Mouse (Mus musculus): ENCODE data around the gene Brd7.

Brd7 gene

GRCm38 (mm10) chr8:88309881-88310280 is 52.1 kb downstream of the Brd7 start:
- DNase-seq (ENCODE audit: low spot score in 2 of 2) = no peak

GRCm38 (mm10) chr8:88309274-88309873 is 52.6 kb downstream of the Brd7 start:
- no peak for DNase-seq (ENCODE audit: low spot score in 2 of 2)

- DNase-seq (ENCODE audit: low spot score in 2 of 2) = no peak
Measured at GRCm38 (mm10) chr8:88307736-88308135, 54.3 kb downstream of the Brd7 start.

- no peak for DNase-seq (ENCODE audit: low spot score in 2 of 2)
Measured at GRCm38 (mm10) chr8:88306511-88306910, 55.5 kb downstream of the Brd7 start.

- DNase-seq (ENCODE audit: low spot score in 2 of 2) = no peak
Measured at GRCm38 (mm10) chr8:88305814-88306213, 56.2 kb downstream of the Brd7 start.

- DNase-seq (ENCODE audit: low spot score in 2 of 2) = peak in 1 of 2 experiments; percentile 71
Measured at GRCm38 (mm10) chr8:88301589-88302437, 60.2 kb downstream of the Brd7 start.

- peak; percentile 66 to 80 for DNase-seq (ENCODE audit: low spot score in 2 of 2)
Measured at GRCm38 (mm10) chr8:88299907-88300603, 61.9 kb downstream of the Brd7 start.

- no peak for DNase-seq (ENCODE audit: low spot score in 2 of 2)
Measured at GRCm38 (mm10) chr8:88298733-88299103, 63.3 kb downstream of the Brd7 start.

GRCm38 (mm10) chr8:88297976-88298732 is 63.8 kb downstream of the Brd7 start:
- no peak for DNase-seq (ENCODE audit: low spot score in 2 of 2)

- no peak for DNase-seq (ENCODE audit: low spot score in 2 of 2)
Measured at GRCm38 (mm10) chr8:88294977-88295376, 67.0 kb downstream of the Brd7 start.

GRCm38 (mm10) chr8:88293590-88294356 is 68.2 kb downstream of the Brd7 start:
- peak; percentile 58 to 75 for DNase-seq (ENCODE audit: low spot score in 2 of 2)

GRCm38 (mm10) chr8:88292926-88293325 is 69.1 kb downstream of the Brd7 start:
- no peak for DNase-seq (ENCODE audit: low spot score in 2 of 2)

GRCm38 (mm10) chr8:88291305-88291690 is 70.7 kb downstream of the Brd7 start:
- no peak for DNase-seq (ENCODE audit: low spot score in 2 of 2)

GRCm38 (mm10) chr8:88290326-88291304 is 71.4 kb downstream of the Brd7 start:
- DNase-seq (ENCODE audit: low spot score in 2 of 2) = peak in 1 of 2 experiments; percentile 66

- peak in 1 of 2 experiments; percentile 73 for DNase-seq (ENCODE audit: low spot score in 2 of 2)
Measured at GRCm38 (mm10) chr8:88289901-88290300, 72.1 kb downstream of the Brd7 start.

- peak; percentile 54 to 80 for DNase-seq (ENCODE audit: low spot score in 2 of 2)
Measured at GRCm38 (mm10) chr8:88288622-88289242, 73.3 kb downstream of the Brd7 start.

GRCm38 (mm10) chr8:88286421-88286960 is 75.5 kb downstream of the Brd7 start:
- DNase-seq (ENCODE audit: low spot score in 2 of 2) = no peak

- DNase-seq (ENCODE audit: low spot score in 2 of 2) = peak; percentile 60 to 85
Measured at GRCm38 (mm10) chr8:88285469-88286356, 76.3 kb downstream of the Brd7 start.

Measured in spleen, postnatal 4 days (tissue).